Mouse (Mus musculus) heart, embryonic 16.5 days (tissue): ENCODE results near the gene Ube2c. TPM values are rescaled to one million over a fixed set of nuclear protein-coding genes. Genes with fewer than 3 reads are reported as not detected.

Experiments used
- ATAC-seq: fragments of 200-750 bp; cut with Nextera tagmentation; replicated peaks from 2 replicates; pipeline ENCODE4 v1.8.0; 2017; ENCODE audit warnings: moderate number of reproducible peaks; ENCODE audit not compliant: insufficient read depth, low FRiP score; ENCODE audit errors: extremely low read depth
- H3K27ac ChIP-seq: fragments of 300-500 bp; sonication (generic); 2 replicates; pipeline ENCODE4 v1.5.1; 2014; ENCODE audit warnings: mild to moderate bottlenecking, low read length, control low read depth, moderate library complexity
- H3K27me3 ChIP-seq: fragments of 300-500 bp; sonication (generic); 2 replicates; pipeline ENCODE4 v1.6.1; 2014; ENCODE audit warnings: low read length, mixed read lengths; ENCODE audit not compliant: control insufficient read depth, insufficient read depth
- H3K36me3 ChIP-seq: fragments of 300-500 bp; sonication (generic); 2 replicates; pipeline ENCODE4 v1.6.1; 2014; ENCODE audit not compliant: control insufficient read depth, insufficient read depth
- H3K4me1 ChIP-seq: fragments of 300-500 bp; sonication (generic); 2 replicates; pipeline ENCODE4 v1.6.1; 2014; ENCODE audit warnings: low read length, mixed read lengths; ENCODE audit not compliant: control insufficient read depth, insufficient read depth
- H3K4me2 ChIP-seq: fragments of 300-500 bp; sonication (generic); 2 replicates; pipeline ENCODE4 v1.6.1; 2014; ENCODE audit warnings: low read depth, mild to moderate bottlenecking, control low read depth, low read length
- H3K4me3 ChIP-seq: fragments of 300-500 bp; sonication (generic); 2 replicates; pipeline ENCODE4 v1.5.1; 2014; ENCODE audit warnings: mild to moderate bottlenecking, control low read depth, low read length
- H3K9ac ChIP-seq: fragments of 300-500 bp; sonication (generic); 2 replicates; pipeline ENCODE4 v1.6.1; 2014; ENCODE audit warnings: low read length, control low read depth
- H3K9me3 ChIP-seq: fragments of 300-500 bp; sonication (generic); replicated peaks from 2 replicates; pipeline ENCODE4 v1.6.1; 2016; ENCODE audit warnings: low read length; ENCODE audit not compliant: control insufficient read depth
- WGBS: fragments of 180-500 bp; shearing (Covaris S2); extraction: QIAGEN DNeasy Blood & Tissue Kit; methylation state at CpG from one replicate; pipeline ENCODE4 v1.1.7; 2014; 5-methylcytosine and 5-hydroxymethylcytosine counted together
- polyA plus RNA-seq: library from polyadenylated mRNA; unstranded; fragments of >200 nt; fragmentation: Nextera tagmentation; extraction: Ambion mirVana; gene quantifications from 2 replicates; pipeline ENCODE4 v1.2.1, GENCODE M21; 2015

Ube2c gene
- polyA plus RNA-seq, 1 experiment from 2014 or later = 388 TPM

DNA sequence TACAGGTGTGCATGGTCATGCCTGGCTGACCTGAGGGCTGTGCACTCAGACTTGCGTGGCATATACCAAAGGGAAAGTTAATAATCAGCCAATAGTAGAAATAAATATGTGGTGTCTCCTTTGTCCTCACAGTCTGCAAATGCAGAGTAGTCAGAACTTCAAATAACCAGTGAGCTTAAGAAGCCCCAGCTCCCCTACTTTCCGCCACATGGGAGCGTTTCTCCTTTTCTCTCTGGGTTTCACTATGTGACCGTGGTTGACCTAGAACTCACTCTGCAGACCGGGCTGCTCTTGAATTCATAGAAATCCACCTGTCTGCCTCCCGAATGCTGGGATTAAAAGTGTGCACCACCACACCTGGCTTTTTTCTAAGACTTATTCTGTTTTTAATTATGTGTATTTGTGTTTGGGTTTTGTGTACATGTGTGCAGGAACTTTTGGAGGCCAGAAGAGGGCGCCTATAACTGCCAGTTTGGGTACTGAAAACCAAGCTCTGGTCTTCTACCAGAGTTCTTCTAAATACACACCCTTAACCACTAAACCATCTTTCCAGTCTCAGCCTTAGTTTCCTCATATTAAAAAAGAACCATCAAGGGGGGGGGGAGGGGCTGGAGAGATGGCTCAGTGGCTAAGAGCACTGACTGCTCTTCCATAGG lies 14.4 kb downstream of the Ube2c start:
- no peak overlapping the region for H3K4me3 ChIP-seq
- no peaks in the 10 kb centered on the region for H3K9me3 ChIP-seq
- WGBS = 73% methylated on average over 7 of the region's 7 CpGs
- peaks cover 2% of the 10 kb centered on the region; the same call in 1 of the 2 replicates for H3K36me3 ChIP-seq
- no peak for ATAC-seq
- H3K27me3 ChIP-seq = no peaks in the 10 kb centered on the region
- H3K4me1 ChIP-seq = peaks cover 26% of the 10 kb centered on the region
- H3K4me2 ChIP-seq = no peak overlapping the region
- H3K9ac ChIP-seq = no peak overlapping the region
- H3K27ac ChIP-seq = no peak overlapping the region

DNA sequence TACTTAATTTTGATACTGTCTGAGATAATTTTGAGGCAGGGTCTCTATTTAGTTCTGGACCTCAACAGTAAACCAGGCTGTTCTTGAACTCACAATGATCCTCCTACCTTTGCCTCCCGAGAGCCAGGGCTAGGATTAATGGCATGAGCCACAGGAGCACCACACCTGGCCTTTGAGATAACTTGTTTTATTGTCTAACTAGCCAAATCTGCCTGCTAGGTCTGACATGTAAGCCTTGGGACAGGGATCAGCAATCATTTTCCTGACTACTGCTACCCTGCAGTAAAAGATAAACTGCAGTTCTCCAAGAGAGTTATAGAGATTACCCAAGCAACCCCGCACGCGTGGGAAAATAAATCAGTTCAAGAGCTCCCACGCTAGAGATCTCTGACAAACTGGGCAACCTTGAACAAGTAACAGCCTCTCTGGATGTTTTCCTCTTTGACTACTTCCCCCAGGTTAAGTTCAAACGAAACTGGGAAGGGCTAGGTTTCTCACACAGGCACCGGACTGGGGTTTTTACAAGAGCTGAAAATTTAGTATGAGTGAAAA lies 15.2 kb downstream of the Ube2c start:
- Histone ChIP-seq H3K4me3 (peak overlapping the region; percentile 73), H3K9me3 (no peaks in the 10 kb centered on the region), H3K4me2 (peak overlapping the region; percentile 73), H3K9ac (peak overlapping the region; percentile 90), H3K27me3 (no peaks in the 10 kb centered on the region), H3K4me1 (peaks cover 26% of the 10 kb centered on the region), H3K27ac (peak overlapping the region; percentile 96), H3K36me3 (peaks cover 2% of the 10 kb centered on the region; the same call in 1 of the 2 replicates)
- ATAC-seq = no peak
- whole genome bisulfite sequencing = 5% methylated on average over 7 of the region's 7 CpGs

DNA sequence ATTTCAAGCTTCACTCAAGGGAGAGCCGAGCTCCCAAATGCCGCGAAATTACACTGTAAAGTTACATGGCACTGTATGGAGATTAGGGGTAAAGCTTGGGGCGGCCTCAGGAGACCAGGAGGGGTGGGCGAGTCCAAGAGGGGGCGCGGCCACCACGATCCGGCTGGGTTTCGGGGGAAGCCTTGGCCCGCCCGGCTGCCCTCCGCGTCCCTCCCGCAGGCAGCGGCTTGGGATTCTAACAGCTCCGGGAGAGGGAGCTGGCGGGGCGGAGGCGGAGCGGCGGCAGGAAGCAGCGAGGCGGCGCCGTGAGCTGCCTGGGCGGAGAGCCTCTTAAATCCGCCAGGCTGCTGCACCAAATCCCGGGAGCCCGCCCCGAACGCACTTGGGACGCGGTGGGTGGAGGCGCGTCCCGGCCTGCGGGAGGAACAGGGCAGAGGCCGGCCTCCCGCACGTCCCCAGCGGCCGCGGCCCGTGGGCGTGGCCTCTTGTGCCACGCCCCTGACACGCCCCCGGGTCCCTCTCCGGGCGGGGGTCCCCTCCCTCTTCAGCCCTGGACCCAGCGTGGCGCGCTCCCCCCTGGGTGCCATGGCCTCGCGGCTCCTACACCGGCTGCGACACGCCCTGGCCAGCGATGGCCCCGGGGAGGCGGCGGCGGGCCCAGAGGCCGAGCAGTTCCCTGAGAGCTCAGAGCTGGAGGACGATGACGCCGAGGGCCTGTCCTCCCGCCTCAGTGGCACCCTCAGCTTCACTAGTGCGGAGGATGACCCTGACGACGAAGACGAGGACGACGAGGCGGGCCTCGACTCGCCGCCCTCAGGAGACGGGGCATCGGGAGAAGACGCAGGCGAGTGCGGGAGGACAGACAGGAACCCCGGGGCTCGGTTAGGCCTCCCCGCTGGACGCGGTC lies 16.0 kb downstream of the Ube2c start, which contains the start of gene Snx21:
Gene Snx21, plus strand, starts transcription at position 343 of the 907 bp plus-strand sequence.
- Histone ChIP-seq H3K9me3 (no peaks in the 10 kb centered on the region), H3K9ac (peak within 1 kb of the TSS; percentile 90), H3K36me3 (peaks cover 2% of the 10 kb centered on the region; the same call in 1 of the 2 replicates), H3K4me1 (peaks cover 26% of the 10 kb centered on the region), H3K27ac (peak within 1 kb of the TSS; percentile 96), H3K27me3 (no peaks in the 10 kb centered on the region), H3K4me3 (peak within 1 kb of the TSS; percentile 73), H3K4me2 (peak within 1 kb of the TSS; percentile 73)
- peak; percentile 96 for ATAC-seq
- under 1% methylated on average over 84 of the region's 89 CpGs for WGBS

DNA sequence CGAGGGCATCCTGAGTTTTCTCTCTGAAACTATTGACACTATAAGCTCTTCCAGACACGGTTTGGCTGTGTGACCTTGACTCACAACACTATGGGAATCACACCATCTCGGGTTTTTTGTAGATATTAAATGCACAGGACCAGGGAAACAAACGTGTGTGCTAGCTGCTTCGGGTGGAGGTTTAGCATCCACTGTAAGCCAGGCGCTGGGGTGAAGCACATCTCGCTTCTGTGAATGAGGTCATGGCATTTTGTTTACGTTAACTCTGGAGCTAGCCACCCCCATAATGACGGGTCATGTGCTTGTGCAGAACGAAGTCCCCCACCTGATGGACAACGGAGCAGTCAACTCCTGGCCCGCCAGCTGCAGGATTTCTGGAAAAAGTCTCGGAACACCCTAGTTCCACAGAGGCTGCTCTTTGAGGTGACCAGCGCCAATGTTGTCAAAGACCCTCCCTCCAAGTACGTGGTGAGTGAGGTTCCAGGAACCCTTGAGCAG lies 16.7 kb downstream of the Ube2c start:
- Histone ChIP-seq H3K27ac (peak overlapping the region; percentile 96), H3K9me3 (no peaks in the 10 kb centered on the region), H3K4me2 (peak overlapping the region; percentile 73), H3K4me3 (peak overlapping the region; percentile 73), H3K4me1 (peaks cover 26% of the 10 kb centered on the region), H3K9ac (peak overlapping the region; percentile 90), H3K36me3 (peaks cover 2% of the 10 kb centered on the region; the same call in 1 of the 2 replicates), H3K27me3 (no peaks in the 10 kb centered on the region)
- no peak for ATAC-seq
- WGBS = 5% methylated on average over 15 of the region's 15 CpGs

- peaks cover 3% of the 10 kb centered on the region; the same call in 1 of the 2 replicates for H3K36me3 ChIP-seq
- H3K4me1 ChIP-seq = peaks cover 26% of the 10 kb centered on the region
- peak overlapping the region; percentile 73 for H3K4me2 ChIP-seq
- H3K9ac ChIP-seq = peak overlapping the region; percentile 90
- H3K27me3 ChIP-seq = no peaks in the 10 kb centered on the region
- peak overlapping the region; percentile 73 for H3K4me3 ChIP-seq
- no peak for ATAC-seq
- 65% methylated on average over 3 of the region's 3 CpGs for WGBS
- no peaks in the 10 kb centered on the region for H3K9me3 ChIP-seq
- H3K27ac ChIP-seq = peak overlapping the region; percentile 96
Observed at GRCm38 (mm10) chr2:164787032-164787431, 17.3 kb downstream of the Ube2c start.

- Histone ChIP-seq H3K9me3 (no peaks in the 10 kb centered on the region), H3K4me1 (peaks cover 26% of the 10 kb centered on the region), H3K4me2 (peak overlapping the region; percentile 73), H3K36me3 (peaks cover 10% of the 10 kb centered on the region), H3K27me3 (no peaks in the 10 kb centered on the region), H3K27ac (no peak overlapping the region), H3K4me3 (no peak overlapping the region), H3K9ac (no peak overlapping the region)
- ATAC-seq = no peak
- 80% methylated on average over 10 of the region's 10 CpGs for WGBS
Observed at GRCm38 (mm10) chr2:164787779-164788178, 18.1 kb downstream of the Ube2c start.

- Histone ChIP-seq H3K9ac (peak overlapping the region; percentile 3; the same call in 1 of the 2 replicates), H3K4me1 (peaks cover 32% of the 10 kb centered on the region), H3K4me3 (no peak overlapping the region), H3K9me3 (no peaks in the 10 kb centered on the region), H3K4me2 (no peak overlapping the region), H3K36me3 (peaks cover 15% of the 10 kb centered on the region), H3K27me3 (no peaks in the 10 kb centered on the region), H3K27ac (no peak overlapping the region)
- no peak for ATAC-seq
- 59% methylated on average over 4 of the region's 4 CpGs for WGBS
Observed at GRCm38 (mm10) chr2:164788411-164788810, 18.7 kb downstream of the Ube2c start.

DNA sequence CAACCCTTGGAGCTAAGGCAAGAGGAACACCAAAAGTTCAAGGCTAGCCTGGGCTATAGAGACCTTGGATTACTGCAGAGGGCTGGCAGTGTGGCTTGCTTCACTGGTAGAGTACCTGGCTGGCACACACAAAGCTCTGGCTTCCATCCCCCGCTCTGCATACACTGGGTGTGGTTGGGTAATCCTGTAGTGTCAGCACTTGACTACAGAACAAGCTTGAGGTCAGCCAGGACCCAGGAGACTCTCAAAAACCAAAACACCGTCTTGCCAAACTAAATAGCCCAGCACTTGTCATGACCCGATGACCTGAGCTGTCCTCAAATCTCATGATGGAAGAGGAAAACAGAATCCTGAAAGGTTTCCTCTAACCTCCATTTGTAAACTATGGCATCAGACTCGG lies 20.8 kb downstream of the Ube2c start:
- ATAC-seq = no peak
- Histone ChIP-seq H3K4me1 (peaks cover 32% of the 10 kb centered on the region), H3K4me3 (no peak overlapping the region), H3K9me3 (no peaks in the 10 kb centered on the region), H3K4me2 (no peak overlapping the region), H3K27me3 (no peaks in the 10 kb centered on the region), H3K27ac (no peak overlapping the region), H3K9ac (no peak overlapping the region), H3K36me3 (peaks cover 16% of the 10 kb centered on the region)
- WGBS = 67% methylated on average over 4 of the region's 4 CpGs
